Mouse (Mus musculus) embryonic facial prominence, embryonic 11.5 days (tissue): ENCODE measurements at regions not wholly inside any gene's neighbourhood (a gene's known extent, or its start where the extent isn't known, plus 50 kb on each side); places are given as distances from the start of the nearest gene placed in this dataset.

Experiments used
- ATAC-seq: fragments of 200-750 bp; cut with Nextera tagmentation; replicated peaks from 2 replicates; pipeline ENCODE4 v1.8.0; 2017; ENCODE audit warnings: low read depth; ENCODE audit not compliant: insufficient number of reproducible peaks, low FRiP score, low TSS enrichment
- DNase-seq: peaks from one replicate; pipeline ENCODE4 v3.0.0-alpha.2; 2015; ENCODE audit warnings: low spot score
- H3K27ac ChIP-seq: fragments of 300-500 bp; sonication (generic); replicated peaks from 2 replicates; pipeline ENCODE4 v1.5.1; 2014; ENCODE audit warnings: mild to moderate bottlenecking, low read depth, low read length, control low read depth
- H3K27me3 ChIP-seq: fragments of 300-500 bp; sonication (generic); 2 replicates; pipeline ENCODE4 v1.6.1; 2014; ENCODE audit warnings: mild to moderate bottlenecking, low read length, moderate library complexity, mixed read lengths; ENCODE audit not compliant: control insufficient read depth, insufficient read depth
- H3K36me3 ChIP-seq: fragments of 300-500 bp; sonication (generic); replicated peaks from 2 replicates; pipeline ENCODE4 v1.6.1; 2014; ENCODE audit warnings: low read depth, mild to moderate bottlenecking, low read length, moderate library complexity, mixed read lengths; ENCODE audit not compliant: control insufficient read depth, insufficient read depth
- H3K4me1 ChIP-seq: fragments of 300-500 bp; sonication (generic); 2 replicates; pipeline ENCODE4 v1.6.1; 2014; ENCODE audit warnings: low read length, mixed read lengths; ENCODE audit not compliant: control insufficient read depth, insufficient read depth
- H3K4me2 ChIP-seq: fragments of 300-500 bp; sonication (generic); 2 replicates; pipeline ENCODE4 v1.6.1; 2014; ENCODE audit warnings: low read depth, mild to moderate bottlenecking, control low read depth, low read length, moderate library complexity
- H3K4me3 ChIP-seq: fragments of 300-500 bp; sonication (generic); 2 replicates; pipeline ENCODE4 v1.5.1; 2014; ENCODE audit warnings: low read depth, low read length, control low read depth
- H3K9ac ChIP-seq: fragments of 300-500 bp; sonication (generic); replicated peaks from 2 replicates; pipeline ENCODE4 v1.6.1; 2014; ENCODE audit warnings: mild to moderate bottlenecking, control low read depth, low read length
- H3K9me3 ChIP-seq: fragments of 300-500 bp; sonication (generic); replicated peaks from 2 replicates; pipeline ENCODE4 v1.6.1; 2016; ENCODE audit warnings: mild to moderate bottlenecking, low read length, inconsistent platforms, mixed read lengths; ENCODE audit not compliant: control insufficient read depth
- WGBS: fragments of 180-500 bp; shearing (Covaris S2); extraction: QIAGEN DNeasy Blood & Tissue Kit; methylation state at CpG from one replicate; pipeline ENCODE4 v1.1.7; 2014; 5-methylcytosine and 5-hydroxymethylcytosine counted together

DNA sequence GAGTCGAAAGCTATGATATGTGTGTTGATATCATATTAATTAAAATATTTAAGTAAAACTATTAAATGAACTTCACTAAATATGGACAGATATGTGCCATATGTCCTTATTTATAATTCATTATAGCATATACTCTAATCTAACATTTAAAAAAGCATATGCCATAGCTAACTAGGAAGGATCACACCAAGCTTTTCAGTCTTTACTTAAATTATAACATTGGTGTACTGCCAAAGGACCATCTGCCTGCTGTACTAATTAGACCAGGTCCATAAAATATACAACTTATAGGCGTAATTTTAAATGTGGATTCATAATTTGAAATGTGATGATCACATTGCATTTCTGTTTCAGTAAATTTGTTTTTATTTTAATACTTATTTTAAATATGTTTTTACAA lies 651.9 kb upstream of the Klhl1 start:
- Histone ChIP-seq H3K9ac (no peak overlapping the region), H3K4me2 (no peak overlapping the region), H3K4me1 (no peaks in the 10 kb centered on the region), H3K4me3 (no peak overlapping the region), H3K36me3 (no peaks in the 10 kb centered on the region), H3K27me3 (no peaks in the 10 kb centered on the region), H3K9me3 (no peaks in the 10 kb centered on the region), H3K27ac (no peak overlapping the region)
- WGBS: 87% methylated on average over 2 of the region's 2 CpGs
- ATAC-seq (no peak), DNase-seq (no peak)

DNA sequence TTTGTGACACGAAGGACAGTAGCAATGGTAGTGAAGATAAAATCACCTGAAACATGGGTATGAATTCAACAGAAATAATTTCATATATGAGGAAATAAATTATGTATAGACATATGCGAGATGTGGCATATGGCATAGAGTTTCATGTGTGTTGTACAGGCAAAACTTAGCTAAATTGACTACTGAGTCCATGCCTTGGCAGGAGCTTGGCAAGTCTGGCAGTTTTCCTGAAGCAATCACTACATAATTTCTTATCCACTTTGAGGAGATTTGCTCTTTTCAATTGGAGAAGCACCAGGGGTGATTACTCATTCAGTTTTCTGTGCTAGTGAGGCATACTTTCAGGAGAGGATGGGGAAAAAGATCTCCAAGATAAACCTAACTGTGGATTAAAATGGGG lies 646.9 kb upstream of the Klhl1 start:
- no peaks in the 10 kb centered on the region for H3K36me3 ChIP-seq
- DNase-seq: no peak
- ATAC-seq: no peak
- H3K27ac ChIP-seq: no peak overlapping the region
- H3K9me3 ChIP-seq: no peaks in the 10 kb centered on the region
- WGBS: 82% methylated on average over 2 of the region's 2 CpGs
- no peaks in the 10 kb centered on the region for H3K4me1 ChIP-seq
- no peaks in the 10 kb centered on the region for H3K27me3 ChIP-seq
- no peak overlapping the region for H3K9ac ChIP-seq
- no peak overlapping the region for H3K4me2 ChIP-seq
- H3K4me3 ChIP-seq: no peak overlapping the region

GRCm38 (mm10) chr14:97148997-97149653 lies 630.2 kb upstream of the Klhl1 start:
- Histone ChIP-seq H3K27me3 (no peaks in the 10 kb centered on the region), H3K36me3 (no peaks in the 10 kb centered on the region), H3K9me3 (no peaks in the 10 kb centered on the region), H3K4me1 (no peaks in the 10 kb centered on the region), H3K4me3 (no peak overlapping the region), H3K9ac (no peak overlapping the region), H3K4me2 (no peak overlapping the region), H3K27ac (no peak overlapping the region)
- DNase-seq (no peak), ATAC-seq (no peak)
- WGBS: 88% methylated on average over 9 of the region's 9 CpGs

GRCm38 (mm10) chr14:97115918-97116635 lies 597.2 kb upstream of the Klhl1 start:
- H3K9me3 ChIP-seq: no peaks in the 10 kb centered on the region
- H3K4me2 ChIP-seq: no peak overlapping the region
- no peak overlapping the region for H3K27ac ChIP-seq
- no peak overlapping the region for H3K9ac ChIP-seq
- no peaks in the 10 kb centered on the region for H3K27me3 ChIP-seq
- no peaks in the 10 kb centered on the region for H3K4me1 ChIP-seq
- no peaks in the 10 kb centered on the region for H3K36me3 ChIP-seq
- 78% methylated on average over 8 of the region's 8 CpGs for WGBS
- DNase-seq: no peak
- no peak for ATAC-seq
- H3K4me3 ChIP-seq: no peak overlapping the region

DNA sequence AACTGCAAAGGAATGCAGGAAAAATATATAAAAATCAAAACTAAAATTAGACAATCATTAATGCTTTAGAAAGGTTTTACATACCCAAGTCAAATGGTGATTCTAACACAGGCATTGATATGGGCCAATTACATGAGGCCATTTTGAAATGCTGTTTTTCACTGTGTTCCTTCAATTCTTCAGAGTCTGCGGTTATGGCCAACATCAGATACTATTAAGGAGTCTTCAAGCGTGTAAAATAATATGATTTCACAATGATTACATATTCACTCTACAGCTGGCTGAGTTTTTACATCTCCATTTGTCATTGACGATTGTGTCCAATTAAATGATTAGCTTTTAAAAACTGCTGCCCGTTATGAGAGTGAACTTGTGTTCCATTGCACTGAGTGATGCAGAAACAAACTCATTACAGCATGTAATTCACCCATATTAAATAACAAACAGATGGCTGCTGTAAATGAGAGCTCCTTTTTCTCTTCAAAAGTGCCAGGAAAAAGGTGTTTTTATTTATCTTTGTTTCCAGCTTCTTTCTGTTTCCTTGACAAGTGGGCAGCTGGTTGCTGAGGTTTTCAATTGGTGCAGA lies 582.3 kb upstream of the Klhl1 start:
- no peak overlapping the region for H3K27ac ChIP-seq
- H3K36me3 ChIP-seq: no peaks in the 10 kb centered on the region
- no peaks in the 10 kb centered on the region for H3K27me3 ChIP-seq
- H3K9ac ChIP-seq: no peak overlapping the region
- no peak overlapping the region for H3K4me3 ChIP-seq
- no peak for DNase-seq
- 55% methylated on average over 4 of the region's 4 CpGs for WGBS
- H3K4me2 ChIP-seq: no peak overlapping the region
- H3K4me1 ChIP-seq: no peaks in the 10 kb centered on the region
- no peaks in the 10 kb centered on the region for H3K9me3 ChIP-seq
- no peak for ATAC-seq

- DNase-seq (no peak), ATAC-seq (no peak)
- H3K27ac ChIP-seq: no peak overlapping the region
- H3K9ac ChIP-seq: no peak overlapping the region
- H3K36me3 ChIP-seq: no peaks in the 10 kb centered on the region
- H3K9me3 ChIP-seq: no peaks in the 10 kb centered on the region
- 90% methylated on average over 7 of the region's 7 CpGs for whole genome bisulfite sequencing
- H3K4me3 ChIP-seq: no peak overlapping the region
- no peaks in the 10 kb centered on the region for H3K4me1 ChIP-seq
- H3K4me2 ChIP-seq: no peak overlapping the region
- H3K27me3 ChIP-seq: no peaks in the 10 kb centered on the region
These were observed 574.5 kb upstream of the Klhl1 start for GRCm38 (mm10) chr14:97093389-97093788.

DNA sequence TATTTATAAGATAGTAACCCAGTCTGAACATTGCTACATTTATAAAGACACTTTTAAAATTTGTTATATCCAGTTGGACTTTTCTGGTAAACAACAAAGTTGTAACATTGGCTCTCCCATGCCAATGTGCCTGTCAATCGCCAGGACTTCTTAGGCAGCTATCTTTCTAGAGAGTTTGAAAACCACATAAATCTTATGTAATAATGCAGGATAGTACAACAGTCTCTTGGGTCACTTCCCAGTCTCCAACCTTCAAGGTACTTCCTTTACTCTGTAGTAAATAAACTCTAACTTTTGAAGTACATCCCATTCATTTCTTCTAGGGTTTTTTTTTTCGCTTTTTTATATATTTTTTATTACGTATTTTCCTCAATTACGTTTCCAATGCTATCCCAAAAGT lies 570.0 kb upstream of the Klhl1 start:
- no peak overlapping the region for H3K4me3 ChIP-seq
- WGBS: 94% methylated on average over 4 of the region's 4 CpGs
- H3K4me2 ChIP-seq: no peak overlapping the region
- no peaks in the 10 kb centered on the region for H3K36me3 ChIP-seq
- no peak overlapping the region for H3K27ac ChIP-seq
- no peak for ATAC-seq
- no peaks in the 10 kb centered on the region for H3K27me3 ChIP-seq
- DNase-seq: no peak
- H3K9me3 ChIP-seq: no peaks in the 10 kb centered on the region
- no peaks in the 10 kb centered on the region for H3K4me1 ChIP-seq
- H3K9ac ChIP-seq: no peak overlapping the region

DNA sequence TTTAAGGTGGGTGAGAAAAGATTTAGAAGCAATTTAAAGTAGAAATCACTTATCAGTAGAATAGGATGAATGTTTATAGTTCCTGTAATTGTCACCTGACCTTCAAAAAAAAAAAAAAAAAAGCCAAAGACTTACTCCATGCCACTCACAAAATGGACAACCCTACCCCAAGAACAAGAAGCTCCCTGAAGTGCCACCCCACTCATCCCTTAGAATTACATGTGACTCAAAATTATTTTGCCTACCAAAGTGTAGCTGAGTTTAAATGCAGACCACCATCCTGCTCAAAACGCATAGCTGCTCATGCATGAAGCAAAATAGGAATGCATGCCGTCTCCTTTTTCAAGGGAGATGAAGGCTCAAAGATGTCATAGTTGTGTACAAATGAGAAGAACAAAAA lies 568.4 kb upstream of the Klhl1 start:
- ATAC-seq (no peak), DNase-seq (no peak)
- Histone ChIP-seq H3K27ac (no peak overlapping the region), H3K4me2 (no peak overlapping the region), H3K27me3 (no peaks in the 10 kb centered on the region), H3K36me3 (no peaks in the 10 kb centered on the region), H3K4me3 (no peak overlapping the region), H3K4me1 (no peaks in the 10 kb centered on the region), H3K9me3 (no peaks in the 10 kb centered on the region), H3K9ac (no peak overlapping the region)
- 61% methylated on average over 2 of the region's 2 CpGs for WGBS
